Comparison of ENCODE assay signal across 19 mouse cellular contexts in the genomic region with DNA sequence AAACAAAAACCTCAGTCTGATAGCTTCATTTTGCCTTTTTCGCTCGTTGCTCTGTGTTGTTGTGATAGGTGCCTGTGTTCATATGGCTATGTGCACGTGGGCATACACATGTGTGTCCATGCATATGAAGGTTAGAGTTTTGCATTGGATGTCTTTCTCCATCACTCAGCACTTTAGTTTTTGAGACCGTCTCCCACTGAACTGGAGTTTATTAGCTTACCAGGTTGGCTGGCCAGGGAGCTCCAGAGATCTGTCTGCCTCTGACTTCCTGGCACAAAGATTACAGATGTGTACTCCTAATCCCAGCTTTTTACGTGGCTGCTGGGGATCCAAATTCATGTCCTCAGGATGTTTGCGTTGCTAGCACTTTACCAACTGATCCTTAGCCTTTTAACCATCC. TPM values are rescaled to one million over a fixed set of nuclear protein-coding genes. Genes with fewer than 3 reads are reported as not detected.
A peak's percentile ranks its signal among the peaks of the same experiment; 100 is the strongest.
DNase-seq lines count a peak whose midpoint lies in the region; ATAC-seq and TF ChIP-seq lines count a peak whose summit lies in the region.
"Had no signal": no experiment of that assay in that cellular context is flagged by ENCODE, and none has a peak within 500 bp of the region (broad histone marks: within the 10 kb centered on the region; RNA-seq: fewer than 3 reads in every experiment).

No protein-coding gene starts in this region.

- TF ChIP-seq POLR2A in lung, adult 2 months (IDR thresholded peaks at IDR 0.05; ENCODE audit: borderline replicate concordance, extremely low read depth, low read depth, low read length): no peak

- H3K27ac ChIP-seq in lung, embryonic 14.5 days (ENCODE audit: low read depth): no peak overlapping the region
- H3K27ac ChIP-seq in neural tube, embryonic 11.5 days (ENCODE audit: low read depth, low read length): no peak overlapping the region
- H3K27ac ChIP-seq: heart, embryonic 15.5 days; hindbrain, embryonic 13.5 days; limb, embryonic 13.5 days had no signal

- no peaks in the 10 kb centered on the region for H3K27me3 ChIP-seq in lung, embryonic 14.5 days (ENCODE audit: insufficient read depth, low read length)
- no peaks in the 10 kb centered on the region for H3K27me3 ChIP-seq in neural tube, embryonic 11.5 days (ENCODE audit: control insufficient read depth, insufficient read depth, low read length)
- H3K27me3 ChIP-seq: heart, embryonic 15.5 days; hindbrain, embryonic 13.5 days; limb, embryonic 13.5 days had no signal

- WGBS in lung, embryonic 14.5 days: 60% methylated on average over 6 of the region's 6 CpGs
- 59% methylated on average over 6 of the region's 6 CpGs for WGBS in lung, adult 2 months
- WGBS in neural tube, embryonic 11.5 days: 64% methylated on average over 6 of the region's 6 CpGs

- H3K4me1 ChIP-seq in lung, embryonic 14.5 days (ENCODE audit: insufficient read depth): no peaks in the 10 kb centered on the region
- no peaks in the 10 kb centered on the region for H3K4me1 ChIP-seq in lung, adult 2 months (ENCODE audit: control insufficient read depth, insufficient read depth, low read length)
- no peaks in the 10 kb centered on the region for H3K4me1 ChIP-seq in neural tube, embryonic 11.5 days (ENCODE audit: control insufficient read depth, insufficient read depth, low read length)
- H3K4me1 ChIP-seq: heart, embryonic 15.5 days; hindbrain, embryonic 13.5 days; limb, embryonic 13.5 days; megakaryocyte, embryonic 14.5 days had no signal

- H3K4me3 ChIP-seq in lung, embryonic 14.5 days (ENCODE audit: low read depth, low read length): no peak overlapping the region
- H3K4me3 ChIP-seq in lung, adult 2 months (replicated peaks; ENCODE audit: extremely low read depth, low read depth, low read length): no peak overlapping the region
- H3K4me3 ChIP-seq in neural tube, embryonic 11.5 days (ENCODE audit: low read depth, low read length): no peak overlapping the region
- H3K4me3 ChIP-seq: heart, embryonic 15.5 days; hindbrain, embryonic 13.5 days; limb, embryonic 13.5 days; megakaryocyte, embryonic 14.5 days had no signal

- TF ChIP-seq CTCF in lung, embryonic 14.5 days (IDR thresholded peaks at IDR 0.05; ENCODE audit: low read depth): no peak
- TF ChIP-seq CTCF in lung, adult 2 months (IDR thresholded peaks at IDR 0.05; ENCODE audit: insufficient read depth, low read length): no peak

- ATAC-seq in lung, embryonic 14.5 days (ENCODE audit: insufficient read depth): no peak
- no peak for ATAC-seq in neural tube, embryonic 11.5 days (ENCODE audit: insufficient read depth, low FRiP score, low TSS enrichment)

- H3K4me2 ChIP-seq in lung, embryonic 14.5 days: no peak overlapping the region
- H3K4me2 ChIP-seq in neural tube, embryonic 11.5 days (ENCODE audit: low read depth): no peak overlapping the region
- H3K4me2 ChIP-seq: heart, embryonic 15.5 days; hindbrain, embryonic 13.5 days; limb, embryonic 13.5 days had no signal

- DNase-seq in embryo, embryonic 9.5 days (ENCODE audit: extremely low spot score): peak; percentile 3
- DNase-seq in embryo, embryonic 11 days: no peak
- DNase-seq in lung, embryonic 14.5 days: peak; percentile 7
- DNase-seq in lung, adult 2 months: no peak
- DNase-seq in MN1 (ENCODE audit: low spot score): peak; percentile 20
- DNase-seq in neural tube, embryonic 11.5 days (ENCODE audit: low spot score): peak; percentile 6
- DNase-seq in layer of hippocampus, adult 9-10 months (ENCODE audit: low spot score): no peak
- no peak for DNase-seq in adrenal gland, postnatal 14 days
- DNase-seq: adrenal gland, postnatal 25 days; B cell, adult 2 months; cerebellum, adult 9-10 months; kidney, adult 2 months; thymus, postnatal 36 days had no signal

- peaks cover 59% of the 10 kb centered on the region for H3K9me3 ChIP-seq in lung, embryonic 14.5 days (ENCODE audit: low read depth, low read length)
- peaks cover 90% of the 10 kb centered on the region for H3K9me3 ChIP-seq in neural tube, embryonic 11.5 days (ENCODE audit: control insufficient read depth, low read length)
- H3K9me3 ChIP-seq: G1E had no signal

- H3K9ac ChIP-seq in lung, embryonic 14.5 days: no peak overlapping the region
- no peak overlapping the region for H3K9ac ChIP-seq in neural tube, embryonic 11.5 days (ENCODE audit: low read length)
- H3K9ac ChIP-seq: heart, embryonic 15.5 days; hindbrain, embryonic 13.5 days; limb, embryonic 13.5 days had no signal

- H3K36me3 ChIP-seq in lung, embryonic 14.5 days (ENCODE audit: insufficient read depth): no peaks in the 10 kb centered on the region
- no peaks in the 10 kb centered on the region for H3K36me3 ChIP-seq in neural tube, embryonic 11.5 days (ENCODE audit: control insufficient read depth, insufficient read depth, low read length)
- H3K36me3 ChIP-seq: G1E; heart, embryonic 15.5 days; hindbrain, embryonic 13.5 days; limb, embryonic 13.5 days had no signal

RNA-seq across cellular contexts. Expression of gene Trpm8, which starts 26.3 kb away (rescaled TPM):
- 0.18 TPM in 1 of 2 replicates, not detected in the other for polyA plus RNA-seq in lung, embryonic 14.5 days (2014; fragmentation: Nextera tagmentation; extraction: Ambion mirVana)
- polyA plus RNA-seq in lung, adult 2 months (2012; rRNA removed): not detected in 2 replicates
- not detected in 2 replicates for polyA plus RNA-seq in neural tube, embryonic 11.5 days (2014; fragmentation: Nextera tagmentation; extraction: Ambion mirVana)
- total RNA-seq in adrenal gland, postnatal 14 days (2021): not detected in 2 replicates
- total RNA-seq: adrenal gland, postnatal 25 days; G1E had no signal
- polyA plus RNA-seq: G1E; gonadal fat pad, adult 2 months; heart, embryonic 15.5 days; kidney, adult 2 months; limb, embryonic 13.5 days had no signal

RNA-seq across cellular contexts. Expression of gene Hjurp, which starts 26.3 kb away (rescaled TPM):
- polyA plus RNA-seq in lung, embryonic 14.5 days (2014; fragmentation: Nextera tagmentation; extraction: Ambion mirVana): 215 and 225 TPM in 2 replicates
- 29.4 and 32.1 TPM in 2 replicates for polyA plus RNA-seq in lung, adult 2 months (2012; rRNA removed)
- polyA plus RNA-seq in neural tube, embryonic 11.5 days (2014; fragmentation: Nextera tagmentation; extraction: Ambion mirVana): 136 and 141 TPM in 2 replicates
- total RNA-seq in adrenal gland, postnatal 14 days (2021): 57.7 and 64.9 TPM in 2 replicates

Comparison
In these comparisons a context has a peak if more than half of its experiments do, and no peak if none do; other contexts are left out.
1. DNase-seq: peak in embryo, embryonic 9.5 days (single experiment), lung, embryonic 14.5 days (single experiment), MN1 (single experiment) and neural tube, embryonic 11.5 days (single experiment); none in embryo, embryonic 11 days (single experiment), lung, adult 2 months (single experiment), layer of hippocampus, adult 9-10 months (single experiment) and adrenal gland, postnatal 14 days (single experiment).